Mouse (Mus musculus) liver, postnatal 0 days (tissue): ENCODE results near the gene Ptf1a.

Experiments used
- CTCF ChIP-seq: sonication (generic); IDR thresholded peaks from 2 replicates; pipeline ENCODE4 v1.5.1; 2016; ENCODE audit warnings: antibody characterized with exemption, low read depth
- EP300 ChIP-seq: IDR thresholded peaks from 2 replicates; pipeline ENCODE4 v1.6.1; 2016; ENCODE audit warnings: antibody characterized with exemption, low read depth, mild to moderate bottlenecking

DNA sequence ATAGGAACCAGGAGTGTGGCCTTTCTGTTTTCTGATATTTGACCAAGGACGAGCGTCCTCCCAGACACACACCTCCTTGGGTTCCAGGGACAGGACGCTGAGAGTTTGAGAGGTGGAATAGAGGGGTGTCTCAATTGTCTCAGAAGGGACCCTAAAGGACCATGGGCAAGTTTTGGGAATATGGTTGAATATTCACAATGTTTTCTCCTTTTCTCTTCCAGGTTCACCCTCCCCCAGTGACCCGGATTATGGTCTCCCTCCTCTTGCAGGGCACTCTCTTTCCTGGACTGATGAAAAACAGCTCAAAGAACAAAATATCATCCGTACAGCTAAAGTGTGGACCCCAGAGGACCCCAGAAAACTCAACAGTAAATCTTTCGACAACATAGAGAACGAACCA lies 1.3 kb downstream of the Ptf1a start:
- no peak for TF ChIP-seq CTCF
- no peak for TF ChIP-seq EP300
